Mouse (Mus musculus): ENCODE data around the gene Ror1. TPM values are rescaled to one million over a fixed set of nuclear protein-coding genes. Genes with fewer than 3 reads are reported as not detected.

Gene Ror1
- polyA plus RNA-seq, 1 experiment: 0.06 TPM

DNA sequence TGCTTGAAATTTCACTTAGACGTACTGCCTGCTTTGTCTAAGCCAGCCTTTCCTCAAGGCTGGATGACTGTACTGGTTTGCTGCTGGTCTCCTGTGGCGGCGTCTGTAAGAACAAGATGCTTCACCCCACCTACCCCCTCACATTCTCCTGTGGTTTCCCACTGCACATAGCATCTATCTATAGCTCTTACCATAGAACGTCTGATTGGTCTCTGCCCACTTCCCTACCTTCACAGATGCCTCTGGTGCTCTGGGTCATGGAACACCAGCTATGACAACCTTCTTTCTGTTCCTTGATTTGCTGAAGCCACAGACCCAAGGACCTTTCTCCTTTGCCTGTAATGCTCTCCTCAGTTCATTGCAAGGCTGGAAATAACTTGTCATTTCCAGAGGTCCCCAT lies 124.0 kb downstream of the Ror1 start:
- Histone ChIP-seq H3K4me3 (no peak overlapping the region), H3K36me3 (ENCODE audit: control insufficient read depth, insufficient read depth) (no peaks in the 10 kb centered on the region), H3K4me2 (ENCODE audit: low read depth) (no peak overlapping the region), H3K79me2 (ENCODE audit: control insufficient read depth, insufficient read depth) (no peaks in the 10 kb centered on the region), H3ac (ENCODE audit: control insufficient read depth, insufficient read length) (no peak overlapping the region), H3K27me3 (ENCODE audit: control insufficient read depth, insufficient read depth, insufficient read length) (no peaks in the 10 kb centered on the region)
- TF ChIP-seq SRF (IDR thresholded peaks at IDR 0.05; ENCODE audit: control insufficient read depth, insufficient read length, low read depth) (no peak), REST (IDR thresholded peaks at IDR 0.05; ENCODE audit: insufficient read depth, insufficient read length) (no peak), TCF12 (IDR thresholded peaks at IDR 0.05; ENCODE audit: insufficient read depth, poor library complexity, severe bottlenecking) (no peak)

GRCm38 (mm10) chr4:100221978-100222737 lies 126.6 kb downstream of the Ror1 start:
- H3ac ChIP-seq (ENCODE audit: control insufficient read depth, insufficient read length): no peak overlapping the region
- no peaks in the 10 kb centered on the region for H3K79me2 ChIP-seq (ENCODE audit: control insufficient read depth, insufficient read depth)
- TF ChIP-seq MYOG (IDR thresholded peaks at IDR 0.05; ENCODE audit: control insufficient read depth in 1 of 3, insufficient read depth in 1 of 3, insufficient read length in 2 of 3, low read depth in 2 of 3) (no peak), E2F4 (IDR thresholded peaks at IDR 0.05; ENCODE audit: insufficient read depth) (no peak), POLR2A (IDR thresholded peaks at IDR 0.05; ENCODE audit: insufficient read length, low read depth) (no peak), MYOD1 (IDR thresholded peaks at IDR 0.05; ENCODE audit: control insufficient read depth in 1 of 3, insufficient read length in 2 of 3, low read depth in 2 of 3) (no peak), POLR2AphosphoS2 (IDR thresholded peaks at IDR 0.05; ENCODE audit: insufficient read length, low read depth) (no peak), TCF12 (IDR thresholded peaks at IDR 0.05; ENCODE audit: insufficient read depth, poor library complexity, severe bottlenecking) (no peak), REST (IDR thresholded peaks at IDR 0.05; ENCODE audit: insufficient read depth, insufficient read length) (no peak), MAX (IDR thresholded peaks at IDR 0.05; ENCODE audit: low read depth) (no peak), TCF3 (IDR thresholded peaks at IDR 0.05; ENCODE audit: insufficient read length, low read depth) (no peak), SRF (IDR thresholded peaks at IDR 0.05; ENCODE audit: control insufficient read depth, insufficient read length, low read depth) (no peak), CEBPB (IDR thresholded peaks at IDR 0.05; ENCODE audit: insufficient read depth, poor library complexity, severe bottlenecking) (no peak), USF1 (IDR thresholded peaks at IDR 0.05; ENCODE audit: low read depth) (no peak)
- no peaks in the 10 kb centered on the region for H3K36me3 ChIP-seq (ENCODE audit: control insufficient read depth, insufficient read depth)
- no peak overlapping the region for H3K4me3 ChIP-seq
- H3K27me3 ChIP-seq (ENCODE audit: control insufficient read depth, insufficient read depth, insufficient read length): no peaks in the 10 kb centered on the region
- H3K4me2 ChIP-seq (ENCODE audit: low read depth): no peak overlapping the region

- Histone ChIP-seq H3K27me3 (ENCODE audit: control insufficient read depth, insufficient read depth, insufficient read length) (no peaks in the 10 kb centered on the region), H3K79me2 (ENCODE audit: control insufficient read depth, insufficient read depth) (no peaks in the 10 kb centered on the region), H3K4me2 (ENCODE audit: low read depth) (no peak overlapping the region), H3K4me3 (no peak overlapping the region), H3K36me3 (ENCODE audit: control insufficient read depth, insufficient read depth) (no peaks in the 10 kb centered on the region), H3ac (ENCODE audit: control insufficient read depth, insufficient read length) (no peak overlapping the region)
- TF ChIP-seq CEBPB (IDR thresholded peaks at IDR 0.05; ENCODE audit: insufficient read depth, poor library complexity, severe bottlenecking) (no peak), POLR2A (IDR thresholded peaks at IDR 0.05; ENCODE audit: insufficient read length, low read depth) (no peak), MYOG (IDR thresholded peaks at IDR 0.05; ENCODE audit: control insufficient read depth in 1 of 3, insufficient read depth in 1 of 3, insufficient read length in 2 of 3, low read depth in 2 of 3) (no peak), MAX (IDR thresholded peaks at IDR 0.05; ENCODE audit: low read depth) (no peak), TCF3 (IDR thresholded peaks at IDR 0.05; ENCODE audit: insufficient read length, low read depth) (no peak), REST (IDR thresholded peaks at IDR 0.05; ENCODE audit: insufficient read depth, insufficient read length) (no peak), E2F4 (IDR thresholded peaks at IDR 0.05; ENCODE audit: insufficient read depth) (no peak), TCF12 (IDR thresholded peaks at IDR 0.05; ENCODE audit: insufficient read depth, poor library complexity, severe bottlenecking) (no peak)
Measured at GRCm38 (mm10) chr4:100223532-100223931, 127.9 kb downstream of the Ror1 start.

DNA sequence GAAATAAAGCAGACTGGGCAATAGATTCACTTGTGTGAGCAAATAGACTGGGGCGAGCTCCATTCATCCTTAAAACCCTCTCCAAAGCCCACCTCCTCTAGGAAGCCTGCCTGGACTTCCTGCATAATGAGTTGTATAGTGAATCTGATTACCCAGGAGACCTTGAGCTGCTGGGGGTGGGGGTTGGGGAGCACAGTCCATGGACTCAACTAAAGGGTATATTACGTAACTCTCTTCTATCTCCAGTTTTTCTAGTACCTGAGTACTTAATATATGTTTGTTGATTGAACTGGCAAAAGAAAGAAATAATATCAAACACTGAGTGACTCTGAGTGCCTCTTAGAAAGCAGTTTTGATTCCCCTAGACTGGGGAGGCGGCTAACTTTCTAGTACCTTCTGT lies 128.4 kb downstream of the Ror1 start:
- TF ChIP-seq MAX (IDR thresholded peaks at IDR 0.05; ENCODE audit: low read depth): no peak
- TF ChIP-seq POLR2A (IDR thresholded peaks at IDR 0.05; ENCODE audit: insufficient read length, low read depth): no peak
- no peak for TF ChIP-seq CEBPB (IDR thresholded peaks at IDR 0.05; ENCODE audit: insufficient read depth, poor library complexity, severe bottlenecking)
- TF ChIP-seq SRF (IDR thresholded peaks at IDR 0.05; ENCODE audit: control insufficient read depth, insufficient read length, low read depth): no peak
- TF ChIP-seq MYOD1 (IDR thresholded peaks at IDR 0.05; ENCODE audit: control insufficient read depth in 1 of 3, insufficient read length in 2 of 3, low read depth in 2 of 3): no peak
- TF ChIP-seq TCF3 (IDR thresholded peaks at IDR 0.05; ENCODE audit: insufficient read length, low read depth): no peak
- TF ChIP-seq POLR2AphosphoS2 (IDR thresholded peaks at IDR 0.05; ENCODE audit: insufficient read length, low read depth): no peak
- no peak for TF ChIP-seq E2F4 (IDR thresholded peaks at IDR 0.05; ENCODE audit: insufficient read depth)
- no peak for TF ChIP-seq REST (IDR thresholded peaks at IDR 0.05; ENCODE audit: insufficient read depth, insufficient read length)
- no peak for TF ChIP-seq USF1 (IDR thresholded peaks at IDR 0.05; ENCODE audit: low read depth)
- no peak for TF ChIP-seq MYOG (IDR thresholded peaks at IDR 0.05; ENCODE audit: control insufficient read depth in 1 of 3, insufficient read depth in 1 of 3, insufficient read length in 2 of 3, low read depth in 2 of 3)
- TF ChIP-seq TCF12 (IDR thresholded peaks at IDR 0.05; ENCODE audit: insufficient read depth, poor library complexity, severe bottlenecking): no peak
- no peaks in the 10 kb centered on the region for H3K36me3 ChIP-seq (ENCODE audit: control insufficient read depth, insufficient read depth)
- no peak overlapping the region for H3K4me3 ChIP-seq
- no peaks in the 10 kb centered on the region for H3K79me2 ChIP-seq (ENCODE audit: control insufficient read depth, insufficient read depth)
- no peak overlapping the region for H3ac ChIP-seq (ENCODE audit: control insufficient read depth, insufficient read length)
- H3K4me2 ChIP-seq (ENCODE audit: low read depth): no peak overlapping the region
- H3K27me3 ChIP-seq (ENCODE audit: control insufficient read depth, insufficient read depth, insufficient read length): no peaks in the 10 kb centered on the region

DNA sequence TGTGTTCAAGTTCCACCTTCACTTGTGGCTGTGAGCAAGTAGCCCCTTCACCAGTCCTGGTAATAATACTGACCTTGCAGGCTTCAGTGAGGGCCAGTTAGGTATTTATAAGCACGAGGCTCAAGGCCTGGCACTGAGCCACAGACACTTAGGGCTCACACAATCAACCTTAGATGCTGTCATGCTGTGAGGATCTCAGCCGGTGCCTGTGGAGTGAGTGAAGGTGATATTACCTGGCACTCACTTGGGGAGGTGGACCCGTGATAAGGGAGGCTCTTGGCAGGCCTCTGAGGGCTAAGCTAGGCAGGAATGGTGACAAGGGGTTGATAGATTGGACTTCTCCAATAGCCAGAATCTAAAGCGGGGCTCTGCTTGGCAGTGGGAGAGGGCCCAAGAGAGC lies 131.0 kb downstream of the Ror1 start:
- TF ChIP-seq TCF3 (IDR thresholded peaks at IDR 0.05; ENCODE audit: insufficient read length, low read depth) (no peak), MYOG (IDR thresholded peaks at IDR 0.05; ENCODE audit: control insufficient read depth in 1 of 3, insufficient read depth in 1 of 3, insufficient read length in 2 of 3, low read depth in 2 of 3) (no peak), CEBPB (IDR thresholded peaks at IDR 0.05; ENCODE audit: insufficient read depth, poor library complexity, severe bottlenecking) (no peak), POLR2AphosphoS2 (IDR thresholded peaks at IDR 0.05; ENCODE audit: insufficient read length, low read depth) (no peak), MAX (IDR thresholded peaks at IDR 0.05; ENCODE audit: low read depth) (no peak), REST (IDR thresholded peaks at IDR 0.05; ENCODE audit: insufficient read depth, insufficient read length) (no peak), TCF12 (IDR thresholded peaks at IDR 0.05; ENCODE audit: insufficient read depth, poor library complexity, severe bottlenecking) (no peak), POLR2A (IDR thresholded peaks at IDR 0.05; ENCODE audit: insufficient read length, low read depth) (no peak), USF1 (IDR thresholded peaks at IDR 0.05; ENCODE audit: low read depth) (no peak), MYOD1 (IDR thresholded peaks at IDR 0.05; ENCODE audit: control insufficient read depth in 1 of 3, insufficient read length in 2 of 3, low read depth in 2 of 3) (no peak), SRF (IDR thresholded peaks at IDR 0.05; ENCODE audit: control insufficient read depth, insufficient read length, low read depth) (no peak), E2F4 (IDR thresholded peaks at IDR 0.05; ENCODE audit: insufficient read depth) (no peak)
- Histone ChIP-seq H3K4me2 (ENCODE audit: low read depth) (no peak overlapping the region), H3K36me3 (ENCODE audit: control insufficient read depth, insufficient read depth) (no peaks in the 10 kb centered on the region), H3K27me3 (ENCODE audit: control insufficient read depth, insufficient read depth, insufficient read length) (no peaks in the 10 kb centered on the region), H3ac (ENCODE audit: control insufficient read depth, insufficient read length) (no peak overlapping the region), H3K4me3 (no peak overlapping the region), H3K79me2 (ENCODE audit: control insufficient read depth, insufficient read depth) (no peaks in the 10 kb centered on the region)
